Mouse (Mus musculus) kidney, adult 18-20 months (tissue): ENCODE results near the gene Wipf2.
"Not testable (repeated sequence)": the region's sequence is repeated elsewhere in the genome, so short reads cannot be mapped to it uniquely, and the experiment has no call there.

Experiments used
- DNase-seq: peaks from one replicate; pipeline ENCODE4 v3.0.0; 2021

Gene Wipf2

DNA sequence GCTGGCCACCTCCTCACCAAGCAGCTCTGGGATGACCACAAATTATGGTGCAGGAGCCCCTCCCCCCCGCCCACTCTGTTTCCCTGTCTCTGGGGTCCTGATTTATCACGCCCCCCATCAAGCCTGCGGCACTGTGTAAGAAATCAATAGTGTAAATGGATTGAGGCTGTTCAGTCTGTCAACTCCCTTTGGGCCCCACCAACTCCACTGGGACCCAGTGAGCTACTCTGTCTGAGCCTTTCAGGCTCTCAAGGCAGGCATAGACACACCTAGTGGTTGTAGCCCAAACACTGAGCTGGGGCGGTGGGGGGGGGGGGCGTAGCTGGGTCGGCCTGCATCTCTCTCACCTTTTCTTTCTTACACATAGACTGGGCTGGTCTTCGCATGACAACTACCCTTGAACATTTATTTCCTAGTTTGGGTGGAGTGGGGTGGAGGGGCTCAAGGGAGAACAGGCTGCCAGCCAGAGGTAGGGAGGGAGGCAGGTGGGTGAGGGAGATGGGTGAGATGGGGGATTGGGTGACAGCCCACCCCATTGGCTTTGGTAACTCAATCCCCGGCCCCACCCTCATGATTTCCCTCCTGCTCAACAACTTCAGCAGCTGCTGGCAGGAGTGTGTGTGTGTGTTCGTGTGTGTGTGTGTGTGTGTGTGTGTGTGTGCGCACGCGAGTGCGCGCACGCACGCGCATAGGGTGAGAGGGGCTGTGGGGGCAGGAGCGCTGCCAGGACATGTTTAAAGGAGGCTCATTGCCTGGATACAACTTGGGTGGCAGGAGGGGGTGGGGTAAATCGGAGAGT lies 69.1 kb downstream of the Wipf2 start:
- no peak for DNase-seq

DNA sequence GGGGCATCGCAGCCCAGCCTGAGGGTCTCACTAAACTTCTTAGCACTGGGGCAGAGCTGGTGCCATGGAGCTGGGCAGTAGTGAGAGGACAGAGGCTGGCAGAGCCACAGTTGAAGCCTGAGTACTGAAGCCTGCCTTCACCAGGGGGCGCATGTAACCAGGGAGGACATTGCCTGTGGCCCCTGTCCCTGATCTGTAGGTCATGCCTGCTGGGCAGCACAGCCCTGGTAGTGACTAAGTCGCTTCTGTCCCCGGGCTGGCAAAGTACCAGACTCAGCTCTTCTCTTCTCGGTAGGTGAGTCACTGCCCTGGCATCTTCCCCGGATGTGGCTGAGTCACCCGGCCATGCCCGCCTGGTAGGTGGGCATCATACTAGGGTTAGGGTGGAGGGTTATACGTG lies 69.7 kb downstream of the Wipf2 start:
- DNase-seq = peak; percentile 71

DNA sequence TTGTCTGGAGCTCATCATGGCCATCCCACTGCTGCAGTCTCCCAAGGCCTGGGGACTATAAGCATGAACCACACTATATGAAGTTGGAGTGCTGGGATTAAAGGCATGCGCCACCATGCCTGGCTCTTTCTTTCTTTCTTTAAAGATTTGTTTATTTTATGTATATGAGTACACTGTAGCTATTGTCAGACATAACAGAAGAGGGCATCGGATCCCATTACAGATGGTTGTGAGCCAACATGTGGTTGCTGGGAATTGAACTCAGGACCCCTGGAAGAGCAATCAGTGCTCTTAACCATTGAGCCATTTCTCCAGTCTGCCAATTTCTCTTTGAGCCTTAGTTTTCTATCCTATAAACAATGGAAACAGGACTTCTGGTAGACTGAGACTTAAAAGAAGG lies 70.4 kb downstream of the Wipf2 start:
- DNase-seq = not testable (repeated sequence)

DNA sequence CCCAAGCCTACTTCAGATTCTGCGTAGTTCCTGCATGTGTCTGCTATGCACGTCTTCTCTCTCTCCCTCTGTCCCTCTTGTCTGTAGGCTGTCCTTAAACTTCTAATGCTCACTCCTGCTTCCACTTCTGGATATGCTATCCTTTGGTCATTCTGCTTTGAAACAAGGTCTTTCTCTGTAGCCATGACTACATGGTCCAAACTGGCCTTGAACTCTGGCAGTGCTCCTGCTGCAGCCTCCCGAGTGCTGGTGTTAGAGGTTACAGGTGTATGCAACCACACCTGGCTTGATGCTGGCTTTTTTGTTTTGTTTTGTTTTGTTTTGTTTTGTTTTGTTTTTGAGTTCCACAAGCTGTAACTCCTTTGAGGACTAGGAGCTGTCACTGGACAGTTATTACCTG lies 70.9 kb downstream of the Wipf2 start:
- DNase-seq = no peak

DNA sequence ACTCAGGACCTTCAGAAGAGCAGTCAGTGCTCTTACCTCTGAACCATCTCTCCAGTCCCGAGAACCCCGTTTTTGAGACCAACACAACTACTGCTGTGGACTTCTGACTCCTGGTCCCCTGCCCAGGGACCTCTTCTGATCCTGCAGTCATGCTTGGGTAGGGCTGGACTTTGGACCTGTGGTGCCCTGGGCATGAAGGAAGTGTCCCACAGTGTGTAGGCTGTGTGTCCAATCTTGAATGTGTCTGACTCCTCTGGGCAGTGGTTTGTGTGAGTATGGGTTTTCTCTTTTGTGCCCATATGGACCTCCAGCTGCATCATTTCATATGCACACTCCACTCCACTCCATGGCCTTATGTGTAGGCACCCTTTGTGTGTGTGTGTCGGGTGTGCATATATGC lies 71.7 kb downstream of the Wipf2 start:
- peak; percentile 78 for DNase-seq

DNA sequence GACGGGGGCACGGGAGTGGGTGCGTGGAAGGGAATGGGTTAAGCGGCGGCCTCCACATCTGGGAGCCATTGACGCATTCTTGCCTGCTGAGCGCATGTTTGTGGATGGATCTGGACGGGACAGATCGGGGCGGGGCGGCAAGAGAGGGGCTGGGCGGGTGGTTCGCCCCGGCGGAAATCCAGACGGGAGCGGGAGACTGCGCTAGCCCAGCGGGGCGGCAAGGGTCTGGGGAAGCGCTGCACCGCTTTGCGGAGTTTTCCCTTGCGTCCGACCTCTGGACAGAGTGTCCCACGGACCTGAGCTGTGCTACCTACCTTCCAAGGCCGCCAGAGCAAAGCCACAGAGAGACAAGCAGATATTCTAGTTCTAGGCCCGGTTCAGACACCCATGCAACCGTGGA lies 72.7 kb downstream of the Wipf2 start:
- peak; percentile 82 for DNase-seq

DNA sequence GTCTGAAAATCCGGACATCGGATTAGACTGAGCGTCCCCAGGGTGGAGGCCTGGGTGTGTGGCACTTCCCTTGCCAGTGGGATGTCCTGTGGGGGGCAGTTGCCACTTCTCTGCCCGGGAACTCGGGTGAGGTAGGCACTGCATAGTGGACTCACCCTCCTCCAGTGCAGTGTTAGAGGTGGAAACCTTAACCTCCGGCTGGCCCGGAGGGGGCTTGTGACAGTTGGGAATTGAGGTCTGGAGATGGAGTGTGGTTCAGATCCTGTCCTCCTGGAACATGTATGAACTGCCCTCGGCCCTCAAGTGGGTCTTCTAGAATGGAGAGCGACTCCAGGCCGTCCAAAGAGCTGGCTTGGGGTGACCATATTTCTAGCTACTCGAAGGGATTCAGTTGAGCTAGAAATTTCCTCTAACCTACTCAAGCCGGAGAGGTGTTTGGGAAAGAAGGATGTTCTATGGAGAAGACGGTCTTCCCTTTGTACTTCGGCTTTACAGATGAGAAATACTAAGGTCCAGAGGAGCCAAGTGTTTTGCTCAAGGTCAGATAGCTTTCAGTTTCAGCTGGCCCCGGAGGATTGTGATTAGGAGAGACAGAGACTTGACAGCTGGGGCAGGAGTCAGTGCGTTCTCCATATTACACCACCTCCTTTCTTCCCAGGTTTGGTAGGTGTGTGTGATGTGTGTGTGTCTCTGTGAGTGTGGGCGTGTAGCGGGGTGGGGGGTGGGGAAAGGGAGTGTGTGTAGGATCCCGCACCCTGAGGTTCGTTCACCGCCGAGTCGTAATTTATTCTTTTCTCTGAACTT lies 73.4 kb downstream of the Wipf2 start:
- peak; percentile 49 for DNase-seq

DNA sequence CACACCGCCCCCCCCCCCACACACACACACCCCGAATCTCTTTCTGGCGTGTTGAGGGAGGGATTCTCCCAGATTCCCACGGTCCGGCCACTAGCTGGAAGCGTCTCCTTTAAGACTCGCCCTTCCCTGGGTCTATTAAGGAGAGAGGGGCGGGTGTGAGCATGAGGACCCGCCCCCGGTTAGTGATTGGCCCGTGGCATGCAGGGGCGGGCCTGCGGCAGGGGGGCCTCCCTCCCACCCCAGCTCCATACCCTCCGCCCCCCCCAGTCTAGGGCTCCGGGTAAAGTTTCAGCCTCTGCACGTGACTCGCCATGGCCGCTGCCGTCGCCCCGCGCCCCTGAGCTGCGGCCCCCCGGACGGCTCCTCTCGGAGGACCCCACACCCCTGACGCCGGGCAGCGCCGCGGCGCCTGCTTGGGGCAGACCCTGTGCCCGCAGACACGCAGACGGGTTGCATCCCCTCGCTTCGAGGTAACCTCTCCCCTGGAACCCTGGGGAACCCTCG lies 74.0 kb downstream of the Wipf2 start:
- peak; percentile 91 for DNase-seq

DNA sequence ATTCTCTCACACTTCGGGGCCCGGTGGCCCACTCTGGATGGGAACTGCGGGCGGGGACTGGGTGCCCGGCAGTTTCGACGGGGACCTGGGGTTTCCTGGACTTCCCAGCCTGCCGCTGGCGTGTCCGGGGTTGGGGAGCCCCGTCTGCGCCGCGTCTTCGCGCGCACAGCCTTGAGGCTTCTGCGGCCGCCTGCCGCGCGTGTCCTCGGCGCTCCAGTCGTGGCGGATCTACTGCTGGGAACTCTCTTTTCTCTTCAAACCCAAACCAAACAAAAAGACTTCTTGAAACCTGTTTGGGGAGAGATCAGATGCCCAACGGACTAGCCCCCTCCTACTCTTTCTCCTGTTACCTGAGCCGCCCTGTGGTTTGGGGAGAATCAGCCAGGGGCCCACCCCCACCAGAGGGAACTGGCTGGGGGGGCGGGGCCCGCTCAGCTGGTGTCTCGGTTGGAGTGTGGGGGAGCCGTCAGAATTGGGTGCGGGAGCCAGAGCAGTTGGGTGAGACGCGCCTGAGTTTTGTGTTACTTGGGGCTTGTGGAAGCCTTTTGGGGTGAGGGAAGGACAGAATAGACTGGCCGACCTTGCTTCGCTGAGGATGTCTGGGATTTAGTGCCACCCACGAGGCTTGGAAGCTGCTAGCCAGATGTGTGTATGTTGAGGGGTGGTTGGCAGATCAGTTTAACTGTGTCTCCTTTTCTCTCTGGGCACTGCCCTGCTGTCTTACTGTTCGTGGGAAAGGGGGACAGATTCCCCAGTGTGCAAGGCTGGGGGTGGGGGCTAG lies 74.7 kb downstream of the Wipf2 start:
- no peak for DNase-seq

DNA sequence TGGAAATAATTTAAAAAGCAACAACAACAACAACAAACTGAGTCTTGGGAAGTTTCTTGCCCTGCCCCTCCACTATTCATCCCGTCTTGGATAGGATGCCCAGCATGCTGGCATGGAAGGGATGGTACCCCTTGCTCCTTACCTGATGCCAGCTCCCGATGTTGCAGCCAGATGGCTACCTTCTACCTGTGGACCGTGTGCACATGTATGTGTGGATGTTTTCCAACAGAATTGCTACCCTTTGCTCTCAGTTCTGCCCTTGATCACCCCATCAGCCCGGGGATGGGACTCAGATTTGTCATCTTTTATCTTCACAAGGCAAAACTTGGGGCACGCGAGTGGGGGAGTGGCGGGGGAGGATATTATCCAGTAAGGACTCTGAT lies 75.3 kb downstream of the Wipf2 start:
- DNase-seq = no peak

DNA sequence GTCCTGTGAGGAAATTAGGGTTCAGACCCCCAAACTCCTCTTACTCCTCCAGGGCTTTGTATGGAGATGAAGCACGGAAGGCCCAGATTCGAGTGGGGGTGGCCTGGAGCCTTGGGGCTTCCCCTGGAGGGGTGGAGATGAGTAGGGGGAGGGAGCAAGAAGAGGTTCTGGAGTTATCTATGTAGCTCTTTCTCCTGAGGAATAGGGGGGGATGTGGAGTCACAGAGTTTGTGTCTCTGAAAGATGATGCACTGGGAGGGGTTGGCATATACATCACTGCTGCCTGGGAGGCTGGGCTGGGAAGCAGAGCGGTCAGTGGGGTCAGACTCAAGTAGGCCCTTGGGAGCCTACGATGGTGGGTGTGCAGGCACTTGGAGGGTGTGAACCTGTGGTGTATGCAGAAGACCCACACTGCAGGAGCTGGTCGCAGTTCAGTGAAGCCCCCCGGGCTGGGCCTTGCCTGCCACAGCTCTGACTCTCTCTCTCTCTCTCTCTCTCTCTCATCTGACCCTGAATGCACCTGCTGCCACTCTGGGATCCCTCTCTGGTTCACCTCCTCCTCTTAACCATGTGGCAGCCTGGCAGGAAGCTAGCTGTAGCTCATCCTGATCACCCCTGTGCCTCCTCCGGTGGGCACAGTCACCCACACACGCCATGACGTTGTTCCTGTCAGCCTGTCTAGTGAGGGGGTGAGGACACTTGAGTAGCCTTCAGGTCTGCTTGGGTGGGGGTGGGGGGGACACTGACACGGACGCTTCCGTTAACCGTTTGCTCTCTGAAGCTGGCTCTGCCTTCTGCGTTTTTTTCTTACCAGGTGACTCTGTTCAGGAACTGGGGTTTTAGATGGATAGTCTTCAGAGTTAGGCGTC lies 75.9 kb downstream of the Wipf2 start:
- DNase-seq = peak; percentile 4

DNA sequence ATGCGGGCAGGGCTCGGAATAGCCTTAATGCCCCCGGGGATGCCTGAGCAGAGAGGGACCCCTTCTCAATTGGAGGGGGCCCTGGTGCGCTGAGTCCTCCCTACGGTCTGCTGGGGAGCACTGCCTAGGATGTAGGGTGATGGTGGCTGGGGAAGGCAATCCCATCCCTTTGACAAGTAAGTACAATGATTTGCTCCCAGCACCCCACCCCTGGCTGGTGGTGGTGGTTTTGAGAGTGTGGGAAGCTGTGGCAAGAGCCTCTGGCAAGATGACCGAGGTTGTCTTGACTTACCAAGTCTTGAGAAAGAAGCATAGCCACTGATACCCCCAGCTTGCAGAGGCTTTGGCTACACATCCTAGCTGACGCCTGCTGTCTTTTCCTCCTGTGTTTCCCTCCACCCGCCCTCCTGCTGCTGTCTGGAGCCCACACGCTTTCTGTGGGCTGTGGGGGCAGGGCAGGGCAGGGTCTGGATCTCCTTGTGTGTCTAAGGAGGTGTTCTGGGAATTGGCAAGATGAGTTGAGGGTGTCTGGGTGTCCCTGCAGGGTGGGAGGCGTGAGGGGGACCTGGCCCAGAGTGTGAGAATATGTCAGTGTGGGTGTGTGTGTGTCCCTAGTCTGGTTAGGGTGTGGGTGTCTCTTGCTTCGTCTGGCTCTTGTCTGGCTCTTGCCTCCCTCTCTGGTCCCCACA lies 76.7 kb downstream of the Wipf2 start:
- DNase-seq = peak; percentile 9

DNA sequence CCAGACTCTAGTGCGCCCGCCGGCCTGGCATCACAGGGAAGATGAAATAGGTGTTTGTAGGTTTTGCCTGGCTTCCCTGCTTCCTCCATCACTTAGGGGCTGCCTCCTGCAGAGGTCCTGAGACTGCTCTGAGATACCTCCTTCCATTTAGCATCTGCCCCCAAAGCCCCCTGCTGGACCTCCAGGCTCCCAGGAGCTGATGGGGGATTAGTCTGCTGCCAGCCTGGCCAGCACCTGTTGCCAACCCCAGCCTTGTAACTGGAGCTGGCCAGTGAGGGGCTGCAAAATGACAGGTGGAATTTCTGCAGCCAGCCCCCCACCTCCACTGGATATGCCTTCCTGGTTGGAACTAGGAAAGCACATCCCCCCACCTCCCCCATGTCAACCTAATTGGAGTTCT lies 77.3 kb downstream of the Wipf2 start:
- DNase-seq = no peak

DNA sequence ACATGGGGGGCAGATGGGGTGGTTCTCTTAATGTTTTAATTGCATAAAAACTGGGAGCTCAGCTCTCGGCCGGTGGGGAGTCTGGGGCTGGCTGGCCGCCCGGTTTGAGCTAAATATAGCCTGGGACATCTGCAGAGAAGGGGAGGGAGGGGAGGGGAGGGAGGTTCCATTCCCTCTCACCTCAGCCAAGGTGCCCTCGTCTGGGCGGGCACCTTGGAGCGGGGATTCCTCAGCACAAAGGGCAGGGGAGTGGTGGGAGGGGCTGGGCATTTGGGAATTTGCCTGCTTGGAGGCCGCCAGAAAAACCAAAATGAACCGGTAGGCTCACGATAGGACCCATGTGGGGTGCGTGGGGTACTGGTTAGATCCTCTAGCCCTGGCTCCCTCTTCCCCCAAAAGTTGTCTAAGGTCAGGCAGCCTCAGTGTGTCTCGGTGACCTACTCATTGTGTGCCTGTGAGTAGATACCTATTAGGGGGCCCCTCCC lies 77.9 kb downstream of the Wipf2 start:
- peak; percentile 79 for DNase-seq

DNA sequence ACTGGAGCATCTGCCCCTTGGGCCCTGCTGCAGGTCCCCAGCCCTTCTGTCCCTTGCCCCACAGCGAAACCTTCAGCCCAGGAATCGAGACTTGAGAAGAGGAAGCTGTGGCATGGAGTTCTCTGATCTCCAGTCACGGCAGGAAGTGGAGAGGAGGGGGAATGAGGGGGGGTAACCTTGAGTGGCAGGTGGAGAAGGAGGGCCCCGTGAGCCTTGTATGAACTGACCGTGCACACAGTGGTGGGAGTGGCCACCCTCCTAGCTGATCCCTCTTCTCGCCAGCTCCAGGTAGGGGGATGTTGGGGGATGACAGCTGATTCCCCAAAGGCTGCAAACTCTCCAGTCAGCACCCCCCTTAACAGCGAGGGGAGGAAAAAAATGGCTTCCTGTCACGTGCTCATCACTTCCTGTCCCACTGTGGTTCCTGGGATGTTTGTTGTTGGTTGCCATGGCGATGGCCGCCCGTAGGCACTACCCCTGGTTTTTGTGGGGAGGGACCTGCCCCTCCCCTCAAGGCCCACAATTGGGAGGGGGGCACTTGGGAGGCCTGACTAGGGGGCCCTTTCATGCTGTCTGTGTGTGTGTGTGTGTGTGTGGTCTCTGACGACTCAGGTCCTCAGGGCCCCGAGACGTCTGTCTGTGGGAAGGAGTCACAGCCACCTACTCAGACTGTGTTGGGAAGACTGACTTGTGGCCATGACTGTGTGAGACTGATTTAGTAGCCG lies 78.5 kb downstream of the Wipf2 start:
- DNase-seq = peak; percentile 85

DNA sequence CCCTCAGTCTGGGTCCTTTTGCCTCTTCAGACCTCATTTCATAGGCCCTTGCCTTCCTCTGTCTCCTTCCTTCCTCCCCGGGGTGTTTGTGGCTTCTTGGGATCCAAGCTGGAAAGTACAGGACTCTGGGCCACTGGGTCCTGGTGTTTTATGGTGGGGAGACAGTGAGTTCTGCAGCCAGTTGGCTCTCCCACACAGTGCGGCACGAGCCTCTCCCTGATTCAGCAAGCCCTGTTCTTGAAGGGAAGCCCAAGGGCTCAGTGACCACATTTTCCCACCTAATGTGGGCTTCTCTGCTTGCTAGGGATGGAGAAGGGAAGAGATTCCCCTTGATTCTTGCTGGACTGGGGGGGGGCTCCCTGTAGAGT lies 79.1 kb downstream of the Wipf2 start:
- no peak for DNase-seq

DNA sequence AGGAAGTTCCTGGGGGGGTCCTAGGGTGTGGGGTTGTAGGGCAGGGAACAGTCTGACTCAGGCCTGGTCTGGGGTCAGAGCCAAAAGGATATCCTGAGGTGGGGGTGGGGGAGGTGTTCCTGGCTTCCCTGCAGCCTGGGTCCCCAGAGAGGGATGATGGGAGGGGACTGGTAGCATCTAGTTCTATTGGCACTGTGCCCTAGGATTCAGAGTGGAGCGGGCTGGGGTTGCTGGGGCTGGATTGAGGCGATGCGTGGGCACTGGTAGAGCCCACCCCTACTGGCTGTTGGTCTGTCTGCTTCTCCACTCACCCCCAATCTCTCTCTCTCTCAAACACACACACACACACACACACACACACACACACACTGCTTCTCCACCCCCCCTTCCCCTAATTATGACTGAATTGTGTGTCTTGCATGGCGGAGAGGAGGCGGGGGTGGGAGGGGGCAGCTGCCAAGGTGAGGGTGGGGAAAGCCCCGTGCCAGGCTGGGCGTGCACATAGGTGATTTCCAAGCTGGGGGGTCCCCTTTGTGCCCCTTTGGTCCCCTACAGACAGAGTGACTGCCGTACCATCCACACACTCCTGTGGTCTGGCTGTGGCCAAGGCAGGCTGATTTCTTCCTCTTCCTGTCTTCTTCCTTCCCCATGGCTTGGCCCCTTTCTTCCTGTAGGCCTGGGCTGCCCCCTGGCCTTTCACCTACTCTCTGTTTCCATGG lies 79.6 kb downstream of the Wipf2 start:
- DNase-seq = peak; percentile 52

DNA sequence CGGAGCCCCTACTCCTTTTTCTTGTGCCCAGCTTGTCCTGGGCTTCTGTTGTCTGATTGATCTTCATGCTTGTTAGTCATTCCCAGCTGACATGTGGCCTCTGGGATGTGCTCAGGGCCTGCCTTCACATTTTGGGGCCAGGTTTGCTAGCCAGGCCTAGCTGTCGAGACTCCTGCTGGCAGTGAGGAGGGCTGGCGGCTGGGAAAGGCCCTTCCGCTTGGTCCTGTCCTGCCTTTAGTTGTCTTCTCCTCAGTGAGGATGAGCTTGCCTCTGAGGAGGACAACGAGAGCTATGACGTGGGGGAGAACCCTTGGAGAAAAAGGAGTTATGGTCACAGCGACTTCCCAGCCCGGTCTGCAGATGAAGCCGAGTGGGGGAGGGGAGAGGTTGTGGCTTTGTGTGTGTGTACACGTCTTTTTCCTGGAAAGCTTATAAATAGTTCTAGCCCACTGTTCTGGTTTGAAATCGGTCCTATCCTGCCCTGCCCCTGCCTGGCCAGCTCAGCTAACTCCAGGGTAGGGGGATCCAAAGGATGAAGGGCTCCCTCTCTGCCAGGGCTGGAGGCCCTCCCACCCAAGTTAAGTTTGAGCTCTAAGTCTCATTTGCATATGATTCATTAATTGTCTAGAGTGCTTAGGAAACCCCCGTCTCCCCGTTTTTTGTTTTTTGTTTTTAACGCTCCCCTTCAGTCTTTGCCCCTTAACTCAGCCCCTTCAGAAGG lies 80.5 kb downstream of the Wipf2 start:
- no peak for DNase-seq

DNA sequence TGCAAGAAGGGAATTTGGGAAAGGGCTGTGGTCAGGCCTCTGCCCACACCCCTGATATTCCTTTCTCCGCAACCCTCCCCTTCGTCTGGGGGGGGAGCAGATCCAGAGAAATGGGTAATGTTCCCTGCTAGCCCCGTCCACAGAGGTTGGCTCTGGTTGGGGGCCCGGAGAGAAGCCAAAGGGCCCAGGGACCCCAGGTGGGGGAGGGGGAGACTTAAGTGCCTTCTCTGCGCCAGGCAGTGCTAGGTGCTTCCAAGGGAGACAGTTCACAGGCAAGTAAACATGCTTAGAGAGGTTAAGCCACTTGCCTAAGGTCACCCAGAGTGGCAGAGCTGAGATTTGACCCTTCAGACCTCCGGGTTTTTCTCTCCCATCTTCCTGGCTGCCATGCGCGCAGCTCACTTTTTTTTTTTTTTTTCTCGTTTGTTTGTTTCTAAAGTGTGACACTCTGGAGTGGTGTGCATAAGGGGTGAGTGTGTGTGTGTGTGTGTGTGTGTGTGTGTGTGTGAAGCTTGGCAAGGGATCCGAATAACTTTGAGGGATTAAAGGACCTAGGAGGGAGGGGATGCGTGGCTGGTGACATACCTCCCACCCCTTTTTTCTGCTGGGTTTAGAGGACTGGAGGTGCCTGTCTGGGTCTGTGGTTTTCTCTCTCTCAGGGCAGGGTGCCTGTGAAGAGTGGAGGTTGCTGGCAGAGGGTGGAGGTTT lies 81.6 kb downstream of the Wipf2 start:
- no peak for DNase-seq
